Mouse (Mus musculus) splenic B cell, adult 2 months (primary cell): ENCODE results near the gene Poc1a.

Source experiments
- DNase-seq: peaks from one replicate; pipeline ENCODE4 v3.0.0-alpha.2; 2011; ENCODE audit warnings: low read depth, low spot score
- H3K27me3 ChIP-seq: 2 replicates; pipeline ENCODE4 v1.6.1; 2012; ENCODE audit warnings: mild to moderate bottlenecking, low read length, moderate library complexity, mixed read lengths; ENCODE audit not compliant: control insufficient read depth, poor library complexity, insufficient read depth, severe bottlenecking
- H3K36me3 ChIP-seq: 2 replicates; pipeline ENCODE4 v1.6.1; 2012; ENCODE audit warnings: mild to moderate bottlenecking, low read length, moderate library complexity, mixed read lengths; ENCODE audit not compliant: control insufficient read depth, poor library complexity, insufficient read depth, severe bottlenecking

The Poc1a gene

GRCm38 (mm10) chr9:106349075-106349474, 68.2 kb downstream of the Poc1a start:
- Histone ChIP-seq H3K36me3 (no peaks in the 10 kb centered on the region), H3K27me3 (no peaks in the 10 kb centered on the region)
- DNase-seq: peak; percentile 76

- no peaks in the 10 kb centered on the region for H3K27me3 ChIP-seq
- H3K36me3 ChIP-seq: no peaks in the 10 kb centered on the region
- DNase-seq: peak; percentile 28
Measured at GRCm38 (mm10) chr9:106351178-106351577, 70.3 kb downstream of the Poc1a start.

GRCm38 (mm10) chr9:106353779-106354178, 72.9 kb downstream of the Poc1a start:
- no peak for DNase-seq
- H3K27me3 ChIP-seq: no peaks in the 10 kb centered on the region
- no peaks in the 10 kb centered on the region for H3K36me3 ChIP-seq

GRCm38 (mm10) chr9:106354810-106355209, 73.9 kb downstream of the Poc1a start:
- no peaks in the 10 kb centered on the region for H3K27me3 ChIP-seq
- no peak for DNase-seq
- no peaks in the 10 kb centered on the region for H3K36me3 ChIP-seq

GRCm38 (mm10) chr9:106355217-106355974, 74.5 kb downstream of the Poc1a start:
- no peaks in the 10 kb centered on the region for H3K27me3 ChIP-seq
- H3K36me3 ChIP-seq: no peaks in the 10 kb centered on the region
- no peak for DNase-seq

- no peak for DNase-seq
- H3K27me3 ChIP-seq: no peaks in the 10 kb centered on the region
Measured at GRCm38 (mm10) chr9:106355975-106356286, 75.1 kb downstream of the Poc1a start.

GRCm38 (mm10) chr9:106356323-106356844, 75.5 kb downstream of the Poc1a start:
- no peak for DNase-seq
- H3K36me3 ChIP-seq: no peaks in the 10 kb centered on the region
- no peaks in the 10 kb centered on the region for H3K27me3 ChIP-seq

More at GRCm38 (mm10) chr9:106355975-106356286, 75.1 kb downstream of the Poc1a start:
- no peaks in the 10 kb centered on the region for H3K36me3 ChIP-seq

GRCm38 (mm10) chr9:106357167-106357566, 76.3 kb downstream of the Poc1a start:
- DNase-seq: no peak
- Histone ChIP-seq H3K36me3 (no peaks in the 10 kb centered on the region), H3K27me3 (no peaks in the 10 kb centered on the region)

- H3K27me3 ChIP-seq: no peaks in the 10 kb centered on the region
Measured at GRCm38 (mm10) chr9:106359297-106359696, 78.4 kb downstream of the Poc1a start.

GRCm38 (mm10) chr9:106361140-106361539, 80.3 kb downstream of the Poc1a start:
- DNase-seq: no peak
- Histone ChIP-seq H3K36me3 (no peaks in the 10 kb centered on the region), H3K27me3 (no peaks in the 10 kb centered on the region)

More at GRCm38 (mm10) chr9:106359297-106359696, 78.4 kb downstream of the Poc1a start:
- DNase-seq: no peak
- no peaks in the 10 kb centered on the region for H3K36me3 ChIP-seq

GRCm38 (mm10) chr9:106365333-106365732, 84.5 kb downstream of the Poc1a start:
- H3K27me3 ChIP-seq: no peaks in the 10 kb centered on the region
- DNase-seq: no peak
- no peaks in the 10 kb centered on the region for H3K36me3 ChIP-seq

- Histone ChIP-seq H3K27me3 (no peaks in the 10 kb centered on the region), H3K36me3 (no peaks in the 10 kb centered on the region; the same call in 1 of the 2 replicates)
- no peak for DNase-seq
Measured at GRCm38 (mm10) chr9:106366188-106366587, 85.3 kb downstream of the Poc1a start.

- peak; percentile 35 for DNase-seq
- H3K36me3 ChIP-seq: no peaks in the 10 kb centered on the region; the same call in 1 of the 2 replicates
- H3K27me3 ChIP-seq: no peaks in the 10 kb centered on the region
Measured at GRCm38 (mm10) chr9:106367001-106367400, 86.1 kb downstream of the Poc1a start.

GRCm38 (mm10) chr9:106367592-106368111, 86.8 kb downstream of the Poc1a start:
- peak; percentile 98 for DNase-seq
- no peaks in the 10 kb centered on the region for H3K27me3 ChIP-seq
- H3K36me3 ChIP-seq: no peaks in the 10 kb centered on the region; the same call in 1 of the 2 replicates

GRCm38 (mm10) chr9:106368112-106368717, 87.4 kb downstream of the Poc1a start, which contains the start of gene Dusp7:
Dusp7 (plus strand) TSS chr9:106368632.
- Histone ChIP-seq H3K36me3 (no peaks in the 10 kb centered on the region; the same call in 1 of the 2 replicates), H3K27me3 (no peaks in the 10 kb centered on the region)
- peak; percentile 78 for DNase-seq
